Mouse (Mus musculus) intestine, embryonic 14.5 days (tissue): Measurements from ENCODE around the gene Pus7. TPM values are rescaled to one million over a fixed set of nuclear protein-coding genes. Genes with fewer than 3 reads are reported as not detected.
A peak's percentile ranks its signal among the peaks of the same experiment; 100 is the strongest.
"Not testable (repeated sequence)": the region's sequence is repeated elsewhere in the genome, so short reads cannot be mapped to it uniquely, and the experiment has no call there.

Source experiments
- ATAC-seq: fragments of 200-750 bp; cut with Nextera tagmentation; replicated peaks from 2 replicates; pipeline ENCODE4 v1.8.0; 2017; ENCODE audit warnings: low read depth, moderate number of reproducible peaks, moderate TSS enrichment, moderate library complexity; ENCODE audit not compliant: low FRiP score, low TSS enrichment
- DNase-seq: peaks from one replicate; pipeline ENCODE4 v3.0.0-alpha.2; 2018; ENCODE audit warnings: low spot score
- H3K27ac ChIP-seq: fragments of 300-500 bp; sonication (generic); 2 replicates; pipeline ENCODE4 v1.5.1; 2014; ENCODE audit warnings: low read depth, mild to moderate bottlenecking, control low read depth
- H3K27me3 ChIP-seq: fragments of 300-500 bp; sonication (generic); replicated peaks from 2 replicates; pipeline ENCODE4 v1.6.1; 2014; ENCODE audit warnings: low read length, control low read depth; ENCODE audit not compliant: control insufficient read depth, insufficient read depth
- H3K36me3 ChIP-seq: fragments of 300-500 bp; sonication (generic); 2 replicates; pipeline ENCODE4 v1.6.1; 2014; ENCODE audit warnings: low read length, control low read depth; ENCODE audit not compliant: control insufficient read depth, insufficient read depth
- H3K4me1 ChIP-seq: fragments of 300-500 bp; sonication (generic); replicated peaks from 2 replicates; pipeline ENCODE4 v1.6.1; 2014; ENCODE audit warnings: low read length, control low read depth, mixed read lengths; ENCODE audit not compliant: control insufficient read depth, insufficient read depth
- H3K4me2 ChIP-seq: fragments of 300-500 bp; sonication (generic); 2 replicates; pipeline ENCODE4 v1.6.1; 2014; ENCODE audit warnings: low read length
- H3K4me3 ChIP-seq: fragments of 300-500 bp; sonication (generic); 2 replicates; pipeline ENCODE4 v1.5.1; 2014; ENCODE audit warnings: low read depth, low read length, control low read depth, mixed read lengths
- H3K9ac ChIP-seq: fragments of 300-500 bp; sonication (generic); 2 replicates; pipeline ENCODE4 v1.6.1; 2014; ENCODE audit warnings: mild to moderate bottlenecking, low read length
- H3K9me3 ChIP-seq: fragments of 300-500 bp; sonication (generic); 2 replicates; pipeline ENCODE4 v1.6.1; 2016; ENCODE audit warnings: low read length, control low read depth; ENCODE audit not compliant: control insufficient read depth
- WGBS: fragments of 180-500 bp; shearing (Covaris S2); extraction: QIAGEN DNeasy Blood & Tissue Kit; methylation state at CpG from one replicate; pipeline ENCODE4 v1.1.7; 2014; 5-methylcytosine and 5-hydroxymethylcytosine counted together
- polyA plus RNA-seq: library from polyadenylated mRNA; unstranded; fragments of >200 nt; fragmentation: Nextera tagmentation; extraction: Ambion mirVana; gene quantifications from 2 replicates; pipeline ENCODE4 v1.2.1, GENCODE M21; 2014

Gene Pus7
- polyA plus RNA-seq, 1 experiment from 2014 or later = 36.3 TPM

- no peaks in the 10 kb centered on the region for H3K36me3 ChIP-seq
- no peak overlapping the region for H3K4me2 ChIP-seq
- no peak overlapping the region for H3K9ac ChIP-seq
- WGBS = 98% methylated on average over 2 of the region's 2 CpGs
- no peak overlapping the region for H3K4me3 ChIP-seq
- ATAC-seq (no peak), DNase-seq (no peak)
- H3K27ac ChIP-seq = no peak overlapping the region
- H3K4me1 ChIP-seq = no peaks in the 10 kb centered on the region
- H3K9me3 ChIP-seq = no peaks in the 10 kb centered on the region
- H3K27me3 ChIP-seq = no peaks in the 10 kb centered on the region
Measured at GRCm38 (mm10) chr5:23721956-23722355, 61.6 kb downstream of the Pus7 start.

- H3K9ac ChIP-seq = no peak overlapping the region
- H3K36me3 ChIP-seq = no peaks in the 10 kb centered on the region
- no peak for ATAC-seq
- DNase-seq = no peak
- no peak overlapping the region for H3K4me2 ChIP-seq
- H3K27ac ChIP-seq = no peak overlapping the region
- 66% methylated on average over 4 of the region's 4 CpGs for whole genome bisulfite sequencing
- no peaks in the 10 kb centered on the region for H3K9me3 ChIP-seq
- H3K4me3 ChIP-seq = no peak overlapping the region
- no peaks in the 10 kb centered on the region for H3K27me3 ChIP-seq
- no peaks in the 10 kb centered on the region for H3K4me1 ChIP-seq
Measured at GRCm38 (mm10) chr5:23718881-23719328, 64.6 kb downstream of the Pus7 start.

DNA sequence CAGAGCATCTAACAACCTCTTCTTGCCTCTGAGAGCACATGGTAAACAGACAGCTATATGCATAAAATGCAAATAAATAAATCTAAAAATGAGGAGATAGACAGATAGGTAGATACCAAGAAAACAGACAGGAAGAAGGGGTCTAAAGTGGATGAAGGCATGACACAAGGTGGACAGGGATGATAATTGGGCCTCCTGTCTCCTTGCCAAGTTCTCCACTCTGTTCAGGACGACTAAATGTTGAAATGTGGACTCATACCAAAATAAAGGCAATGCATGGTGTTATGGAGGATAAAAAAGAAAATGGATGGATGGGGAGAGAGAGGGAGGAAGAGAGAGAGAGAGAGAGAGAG lies 65.4 kb downstream of the Pus7 start:
- H3K4me2 ChIP-seq = no peak overlapping the region
- no peaks in the 10 kb centered on the region for H3K27me3 ChIP-seq
- 58% methylated on average over 1 of the region's 1 CpGs for WGBS
- H3K9ac ChIP-seq = no peak overlapping the region
- no peaks in the 10 kb centered on the region for H3K36me3 ChIP-seq
- no peaks in the 10 kb centered on the region for H3K4me1 ChIP-seq
- ATAC-seq = no peak
- H3K4me3 ChIP-seq = no peak overlapping the region
- H3K27ac ChIP-seq = no peak overlapping the region
- no peaks in the 10 kb centered on the region for H3K9me3 ChIP-seq
- DNase-seq = no peak

DNA sequence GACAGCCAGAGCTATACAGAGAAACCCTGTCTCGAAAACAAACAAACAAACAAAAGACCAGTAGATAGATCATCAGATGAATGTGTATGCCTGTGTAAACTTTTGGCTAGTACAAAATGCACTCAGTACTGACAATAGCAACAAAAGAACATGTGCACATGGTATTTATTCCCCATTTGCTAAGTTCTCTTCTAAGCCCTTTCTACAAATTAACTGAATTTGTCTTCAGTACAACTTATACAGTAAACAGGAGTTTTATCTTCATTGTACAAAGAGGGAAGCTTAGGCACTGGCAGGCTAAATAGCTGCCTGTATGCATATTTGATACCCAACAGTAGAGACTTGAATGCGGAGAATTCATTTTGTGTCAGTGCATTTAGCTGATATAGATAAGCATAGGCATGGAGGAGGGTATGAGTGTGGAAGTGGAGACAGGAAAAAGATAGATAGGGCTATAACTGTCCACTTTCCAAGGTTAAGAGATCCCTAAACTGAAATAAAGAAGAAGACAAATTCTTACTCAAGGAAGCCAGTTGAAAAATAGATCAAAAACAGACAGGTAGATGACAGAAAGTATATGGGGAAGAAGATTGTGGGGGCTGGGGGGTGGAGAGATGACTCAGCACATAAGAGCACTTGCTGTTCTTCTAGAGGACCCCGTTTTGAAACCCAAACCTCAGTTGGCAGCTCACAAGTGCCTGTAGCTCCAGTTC lies 65.9 kb downstream of the Pus7 start:
- WGBS = 69% methylated on average over 3 of the region's 3 CpGs

GRCm38 (mm10) chr5:23713401-23714335 lies 69.8 kb downstream of the Pus7 start:
- WGBS = 91% methylated on average over 8 of the region's 8 CpGs
- no peak for ATAC-seq
- no peak overlapping the region for H3K27ac ChIP-seq
- no peaks in the 10 kb centered on the region; the same call in 1 of the 2 replicates for H3K4me1 ChIP-seq
- no peak for DNase-seq
- H3K36me3 ChIP-seq = peaks cover 18% of the 10 kb centered on the region
- no peaks in the 10 kb centered on the region for H3K27me3 ChIP-seq
- H3K9me3 ChIP-seq = peaks cover 18% of the 10 kb centered on the region
- H3K4me2 ChIP-seq = no peak overlapping the region
- H3K4me3 ChIP-seq = no peak overlapping the region
- no peak overlapping the region for H3K9ac ChIP-seq

More for the DNA sequence above, 65.9 kb downstream of the Pus7 start:
- no peak overlapping the region for H3K9ac ChIP-seq
- no peaks in the 10 kb centered on the region for H3K27me3 ChIP-seq
- H3K9me3 ChIP-seq = no peaks in the 10 kb centered on the region
- no peaks in the 10 kb centered on the region; the same call in 1 of the 2 replicates for H3K4me1 ChIP-seq
- H3K4me2 ChIP-seq = no peak overlapping the region
- no peak overlapping the region for H3K4me3 ChIP-seq
- DNase-seq = no peak
- H3K36me3 ChIP-seq = no peaks in the 10 kb centered on the region
- ATAC-seq = no peak
- H3K27ac ChIP-seq = no peak overlapping the region

DNA sequence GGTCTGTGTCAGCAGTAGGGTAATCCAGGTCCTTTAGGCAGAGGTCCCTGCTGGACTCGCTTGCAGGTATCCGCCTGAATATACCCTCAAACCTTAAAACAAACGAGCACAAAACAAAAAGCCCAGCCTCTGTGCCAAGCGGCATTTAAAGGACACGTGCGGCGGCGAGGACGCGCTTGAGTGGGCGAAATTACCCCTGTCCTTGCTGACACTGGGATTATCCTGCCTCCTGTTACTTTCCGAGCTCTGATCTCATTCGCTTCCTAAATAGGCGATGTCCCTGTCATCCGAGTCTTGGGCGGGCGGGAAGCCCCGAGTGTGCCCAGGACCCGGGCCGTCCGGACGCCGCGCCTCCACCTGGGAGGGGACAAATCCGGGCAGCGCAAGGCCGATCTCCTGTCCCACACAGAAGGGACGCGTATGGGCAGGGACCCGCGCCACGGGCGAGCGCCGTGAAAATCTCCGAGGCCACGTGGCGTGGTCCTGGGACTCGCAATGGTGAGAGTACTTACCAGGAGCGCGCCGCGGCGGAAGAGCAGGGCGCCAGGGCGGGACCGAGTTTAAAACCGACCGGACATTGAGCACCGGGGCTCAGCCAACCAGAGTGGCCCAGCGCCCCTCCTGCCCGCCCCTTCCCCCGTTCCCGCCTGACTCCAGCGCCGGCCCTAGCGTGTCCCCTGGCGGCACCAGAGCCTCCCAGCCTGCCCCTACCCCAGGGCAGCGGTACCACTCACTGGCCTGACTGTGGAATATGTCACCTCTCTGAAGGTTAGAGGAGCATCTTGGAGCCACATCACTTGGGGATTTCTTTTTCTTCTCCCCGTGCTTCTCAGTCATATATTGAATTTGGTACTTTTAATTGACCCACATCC lies 71.1 kb downstream of the Pus7 start:
- Histone ChIP-seq H3K4me2 (peak overlapping the region; percentile 72), H3K4me1 (no peaks in the 10 kb centered on the region; the same call in 1 of the 2 replicates), H3K27me3 (no peaks in the 10 kb centered on the region), H3K27ac (peak overlapping the region; percentile 40; the same call in 1 of the 2 replicates), H3K36me3 (peaks cover 25% of the 10 kb centered on the region), H3K4me3 (peak overlapping the region; percentile 61), H3K9ac (peak overlapping the region; percentile 60), H3K9me3 (peaks cover 25% of the 10 kb centered on the region)
- peak; percentile 86 for DNase-seq
- WGBS = 6% methylated on average over 60 of the region's 60 CpGs
- peak; percentile 98 for ATAC-seq

DNA sequence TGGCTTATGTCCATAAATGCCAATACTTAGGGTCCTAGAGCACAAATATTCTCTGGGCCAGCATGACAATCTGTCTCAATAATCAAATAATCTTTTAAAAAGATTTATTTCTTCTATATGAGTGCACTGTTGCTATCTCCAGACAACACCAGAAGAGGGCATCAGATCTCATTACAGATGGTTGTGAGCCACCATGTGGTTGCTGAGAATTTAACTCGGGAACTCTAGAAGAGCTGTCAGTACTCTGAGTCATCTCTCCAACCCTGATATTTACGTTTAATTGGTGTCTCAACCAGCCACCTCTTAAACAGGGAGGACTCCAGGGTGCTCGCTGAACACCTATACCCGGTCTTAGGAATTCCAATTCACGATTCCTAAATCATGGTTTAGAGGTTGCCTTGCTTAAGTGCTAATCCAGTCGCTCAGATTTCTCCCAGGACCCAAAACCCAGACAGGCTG lies 71.8 kb downstream of the Pus7 start:
- H3K4me1 ChIP-seq, H3K27me3 ChIP-seq, DNase-seq: not testable (repeated sequence)
- ATAC-seq = 0 out of 2 replicates have a peak, but pooled peaks have one; percentile 9
- peak overlapping the region; percentile 61 for H3K4me3 ChIP-seq
- H3K4me2 ChIP-seq = peak overlapping the region; percentile 72
- H3K9me3 ChIP-seq = peaks cover 31% of the 10 kb centered on the region
- H3K9ac ChIP-seq = peak overlapping the region; percentile 60
- H3K27ac ChIP-seq = 0 out of 2 replicates have a peak overlapping the region, but pooled peaks have one; percentile 40
- 61% methylated on average over 6 of the region's 6 CpGs for WGBS
- peaks cover 31% of the 10 kb centered on the region for H3K36me3 ChIP-seq

DNA sequence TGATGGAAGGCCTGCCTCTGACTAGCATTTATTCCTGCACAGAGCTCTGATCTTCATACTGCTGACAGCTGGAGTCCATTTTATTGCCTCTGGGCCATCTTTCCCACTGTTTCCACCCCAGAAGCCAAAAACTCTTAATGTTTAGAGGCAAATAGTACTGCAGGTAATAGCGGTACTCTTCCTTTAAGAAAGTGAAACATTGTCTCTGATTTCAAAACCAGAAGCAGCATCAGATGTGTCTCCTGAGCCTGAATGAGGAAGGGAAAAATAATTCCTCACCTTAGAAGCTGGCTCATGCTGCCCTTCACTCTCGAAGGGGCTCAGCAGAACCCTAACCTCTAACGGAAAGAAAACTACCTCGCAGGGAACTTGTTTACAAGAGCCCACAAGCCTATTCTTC lies 72.3 kb downstream of the Pus7 start:
- DNase-seq (no peak), ATAC-seq (no peak)
- 0 out of 2 replicates have a peak overlapping the region, but pooled peaks have one; percentile 61 for H3K4me3 ChIP-seq
- WGBS = 98% methylated on average over 4 of the region's 4 CpGs
- no peak overlapping the region for H3K4me2 ChIP-seq
- no peak overlapping the region for H3K9ac ChIP-seq
- no peaks in the 10 kb centered on the region; the same call in 1 of the 2 replicates for H3K4me1 ChIP-seq
- H3K27me3 ChIP-seq = no peaks in the 10 kb centered on the region
- peaks cover 33% of the 10 kb centered on the region for H3K36me3 ChIP-seq
- peaks cover 32% of the 10 kb centered on the region for H3K9me3 ChIP-seq
- no peak overlapping the region for H3K27ac ChIP-seq
